Mouse (Mus musculus) cerebellum, adult 2 months (tissue): Measurements from ENCODE around the gene Chchd3. TPM values are rescaled to one million over a fixed set of nuclear protein-coding genes. Genes with fewer than 3 reads are reported as not detected.
A peak's percentile ranks its signal among the peaks of the same experiment; 100 is the strongest.

Experiments used
- DNase-seq, 2 experiments: peaks; one replicate each; pipeline ENCODE4 v3.0.0; 2021
- H3K27ac ChIP-seq: fragments of 200-500 bp; 2 replicates; pipeline ENCODE4 v1.5.1; 2012; ENCODE audit warnings: low read length, control low read depth, inconsistent platforms; ENCODE audit not compliant: insufficient read depth
- H3K27me3 ChIP-seq: fragments of 200-500 bp; 2 replicates; pipeline ENCODE4 v1.6.1; 2012; ENCODE audit warnings: inconsistent platforms, mild to moderate bottlenecking, low read length, moderate library complexity; ENCODE audit not compliant: control insufficient read depth, insufficient read depth
- H3K4me1 ChIP-seq: fragments of 200-500 bp; 2 replicates; pipeline ENCODE4 v1.6.1; 2011; ENCODE audit warnings: low read length; ENCODE audit not compliant: control insufficient read depth, insufficient read depth
- H3K4me3 ChIP-seq: fragments of 200-500 bp; replicated peaks from 2 replicates; pipeline ENCODE3; 2011; ENCODE audit warnings: mild to moderate bottlenecking, low read depth, low read length, control low read depth; ENCODE audit not compliant: insufficient read depth
- CTCF ChIP-seq: fragments of 200-500 bp; IDR thresholded peaks from 2 replicates; pipeline ENCODE4 v1.5.1; 2011; ENCODE audit warnings: low read depth, mild to moderate bottlenecking, control low read depth, low read length, moderate library complexity, borderline replicate concordance; ENCODE audit not compliant: insufficient read depth
- POLR2A ChIP-seq: fragments of 200-500 bp; IDR thresholded peaks from 2 replicates; pipeline ENCODE4 v1.6.1; 2011; ENCODE audit warnings: low read length, control low read depth, borderline replicate concordance; ENCODE audit not compliant: insufficient read depth
- WGBS: fragments of 180-500 bp; shearing (Covaris S2); methylation state at CpG from one replicate; pipeline ENCODE4 v1.1.7; 2018; 5-methylcytosine and 5-hydroxymethylcytosine counted together
- polyA plus RNA-seq: library from polyadenylated mRNA; depleted of rRNA; stranded (reverse); fragments of >200 nt; gene quantifications from 2 replicates; pipeline ENCODE4 v1.2.3, GENCODE M21; 2012

Gene Chchd3
- polyA plus RNA-seq, 1 experiment: 157 TPM

DNA sequence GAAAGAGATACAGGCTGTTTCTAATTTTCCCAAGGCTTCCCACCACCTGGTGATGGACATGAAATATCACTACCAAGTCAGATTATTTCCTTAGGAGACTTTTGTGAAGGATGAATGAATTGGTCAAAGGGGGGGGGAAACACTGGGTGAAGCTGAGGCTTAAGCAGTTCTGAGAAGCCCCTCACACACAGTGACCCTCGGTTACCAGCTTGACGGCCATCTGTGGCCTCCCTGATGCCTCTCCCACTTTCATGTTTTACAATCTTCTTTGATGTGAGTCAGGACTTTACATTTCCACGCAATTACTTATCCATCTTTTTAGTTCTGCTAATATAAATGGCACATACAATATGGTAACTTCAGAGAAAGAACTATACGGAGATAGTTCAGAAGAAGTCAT lies 252.3 kb downstream of the Chchd3 start:
- Histone ChIP-seq H3K4me3 (no peak overlapping the region), H3K4me1 (no peaks in the 10 kb centered on the region), H3K27me3 (no peaks in the 10 kb centered on the region), H3K27ac (no peak overlapping the region)
- TF ChIP-seq POLR2A (no peak), CTCF (no peak)
- WGBS: 53% methylated on average over 4 of the region's 4 CpGs
- DNase-seq: no peak

- 94% methylated on average over 4 of the region's 4 CpGs for WGBS
- H3K27me3 ChIP-seq: no peaks in the 10 kb centered on the region
- TF ChIP-seq POLR2A: no peak
- TF ChIP-seq CTCF: no peak
- no peak for DNase-seq
- no peak overlapping the region for H3K27ac ChIP-seq
- H3K4me3 ChIP-seq: no peak overlapping the region
- peaks cover 4% of the 10 kb centered on the region; the same call in 1 of the 2 replicates for H3K4me1 ChIP-seq
Measured at GRCm38 (mm10) chr6:32803646-32804045, 256.4 kb downstream of the Chchd3 start.

GRCm38 (mm10) chr6:32801776-32802175 lies 258.3 kb downstream of the Chchd3 start:
- WGBS: 63% methylated on average over 6 of the region's 6 CpGs
- H3K27ac ChIP-seq: no peak overlapping the region
- H3K4me3 ChIP-seq: no peak overlapping the region
- DNase-seq: peak in 1 of 2 experiments; percentile 35
- peaks cover 4% of the 10 kb centered on the region; the same call in 1 of the 2 replicates for H3K4me1 ChIP-seq
- no peak for TF ChIP-seq POLR2A
- TF ChIP-seq CTCF: no peak
- H3K27me3 ChIP-seq: no peaks in the 10 kb centered on the region

- TF ChIP-seq CTCF: no peak
- no peak for TF ChIP-seq POLR2A
- Histone ChIP-seq H3K27me3 (no peaks in the 10 kb centered on the region), H3K4me1 (peaks cover 4% of the 10 kb centered on the region; the same call in 1 of the 2 replicates), H3K27ac (no peak overlapping the region), H3K4me3 (no peak overlapping the region)
- DNase-seq: no peak
- 29% methylated on average over 4 of the region's 4 CpGs for WGBS
Measured at GRCm38 (mm10) chr6:32797525-32797924, 262.5 kb downstream of the Chchd3 start.

GRCm38 (mm10) chr6:32795653-32796500 lies 264.2 kb downstream of the Chchd3 start:
- H3K4me1 ChIP-seq: no peaks in the 10 kb centered on the region
- no peak for TF ChIP-seq CTCF
- TF ChIP-seq POLR2A: no peak
- no peak overlapping the region for H3K27ac ChIP-seq
- WGBS: 82% methylated on average over 8 of the region's 8 CpGs
- H3K27me3 ChIP-seq: no peaks in the 10 kb centered on the region
- no peak for DNase-seq
- no peak overlapping the region for H3K4me3 ChIP-seq

- Histone ChIP-seq H3K27me3 (no peaks in the 10 kb centered on the region), H3K27ac (no peak overlapping the region), H3K4me3 (no peak overlapping the region), H3K4me1 (no peaks in the 10 kb centered on the region)
- TF ChIP-seq CTCF (no peak), POLR2A (no peak)
- no peak for DNase-seq
- WGBS: 97% methylated on average over 1 of the region's 1 CpGs
Measured at GRCm38 (mm10) chr6:32793575-32793974, 266.5 kb downstream of the Chchd3 start.

DNA sequence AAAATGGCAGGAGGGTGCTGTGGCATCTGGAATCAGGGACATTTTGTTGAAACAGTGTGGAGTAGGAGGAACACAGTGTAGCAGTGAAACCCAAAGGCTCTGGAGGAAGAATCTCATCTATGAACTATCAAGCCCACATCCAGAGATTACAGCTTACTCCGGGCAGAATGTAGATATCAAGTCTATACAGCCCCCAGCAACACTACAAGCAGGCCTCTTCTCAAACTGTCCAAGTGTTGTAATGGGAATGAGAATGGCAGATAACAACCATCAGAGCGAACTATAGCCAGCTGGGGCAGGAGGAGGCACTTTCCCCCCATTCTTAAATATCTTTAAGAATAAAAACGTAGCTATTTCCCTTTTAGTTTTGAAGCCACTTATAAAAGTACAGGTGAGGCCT lies 266.9 kb downstream of the Chchd3 start:
- Histone ChIP-seq H3K27ac (no peak overlapping the region), H3K27me3 (no peaks in the 10 kb centered on the region), H3K4me1 (no peaks in the 10 kb centered on the region), H3K4me3 (no peak overlapping the region)
- WGBS: 98% methylated on average over 3 of the region's 3 CpGs
- DNase-seq: no peak
- TF ChIP-seq CTCF: no peak
- no peak for TF ChIP-seq POLR2A

DNA sequence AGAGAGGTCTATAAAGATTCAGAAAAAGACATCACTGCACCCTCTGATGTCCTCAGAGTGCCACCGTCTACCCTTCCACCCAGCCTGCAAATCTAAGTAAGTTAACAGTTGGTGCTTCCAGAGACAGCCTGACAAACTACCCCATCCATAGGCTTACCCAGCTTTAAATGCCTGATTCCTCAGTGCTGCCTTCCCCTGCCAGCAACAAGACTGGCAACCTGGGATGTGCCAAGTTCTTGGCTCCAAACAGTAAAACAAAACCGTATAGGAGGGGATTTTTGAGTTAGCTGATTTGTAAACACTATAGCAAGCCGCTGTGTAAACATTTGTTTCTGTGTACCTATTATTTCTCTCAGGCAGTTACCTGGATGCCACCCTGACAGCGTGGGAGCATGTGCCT lies 269.6 kb downstream of the Chchd3 start:
- DNase-seq: no peak
- H3K27ac ChIP-seq: no peak overlapping the region
- TF ChIP-seq CTCF: no peak
- TF ChIP-seq POLR2A: no peak
- H3K27me3 ChIP-seq: no peaks in the 10 kb centered on the region
- no peak overlapping the region for H3K4me3 ChIP-seq
- 82% methylated on average over 4 of the region's 4 CpGs for WGBS
- H3K4me1 ChIP-seq: no peaks in the 10 kb centered on the region
